Mouse (Mus musculus): ENCODE data around the gene Rcor1. TPM values are rescaled to one million over a fixed set of nuclear protein-coding genes. Genes with fewer than 3 reads are reported as not detected.

Rcor1 gene
- polyA plus RNA-seq, 1 experiment = 33.8 TPM

- Histone ChIP-seq H3K27ac (ENCODE audit: insufficient read depth, low read depth, low read length) (no peak overlapping the region), H3K4me3 (ENCODE audit: insufficient read depth, low read length) (no peak overlapping the region), H3K4me1 (ENCODE audit: control insufficient read depth, insufficient read depth, low read length) (no peaks in the 10 kb centered on the region)
- no peak for TF ChIP-seq POLR2A (IDR thresholded peaks at IDR 0.05; ENCODE audit: borderline replicate concordance, low read depth, low read length)
- TF ChIP-seq CTCF (IDR thresholded peaks at IDR 0.05; ENCODE audit: low read depth, low read length) = no peak
Measured at GRCm38 (mm10) chr12:111119506-111120085, 80.4 kb downstream of the Rcor1 start.

GRCm38 (mm10) chr12:111120976-111121645, 82.0 kb downstream of the Rcor1 start:
- Histone ChIP-seq H3K4me1 (ENCODE audit: control insufficient read depth, insufficient read depth, low read length) (no peaks in the 10 kb centered on the region), H3K27ac (ENCODE audit: insufficient read depth, low read depth, low read length) (no peak overlapping the region), H3K4me3 (ENCODE audit: insufficient read depth, low read length) (no peak overlapping the region)
- TF ChIP-seq CTCF (IDR thresholded peaks at IDR 0.05; ENCODE audit: low read depth, low read length) (no peak), POLR2A (IDR thresholded peaks at IDR 0.05; ENCODE audit: borderline replicate concordance, low read depth, low read length) (no peak)

- Histone ChIP-seq H3K4me1 (ENCODE audit: control insufficient read depth, insufficient read depth, low read length) (no peaks in the 10 kb centered on the region), H3K27ac (ENCODE audit: insufficient read depth, low read depth, low read length) (no peak overlapping the region), H3K4me3 (ENCODE audit: insufficient read depth, low read length) (no peak overlapping the region)
- TF ChIP-seq CTCF (IDR thresholded peaks at IDR 0.05; ENCODE audit: low read depth, low read length) (peak; percentile 44; the same call in 1 of the 2 replicates), POLR2A (IDR thresholded peaks at IDR 0.05; ENCODE audit: borderline replicate concordance, low read depth, low read length) (no peak)
Measured at GRCm38 (mm10) chr12:111122332-111122852, 83.2 kb downstream of the Rcor1 start.

GRCm38 (mm10) chr12:111124601-111125260, 85.6 kb downstream of the Rcor1 start:
- no peaks in the 10 kb centered on the region for H3K4me1 ChIP-seq (ENCODE audit: control insufficient read depth, insufficient read depth, low read length)
- H3K27ac ChIP-seq (ENCODE audit: insufficient read depth, low read depth, low read length) = no peak overlapping the region
- TF ChIP-seq CTCF (IDR thresholded peaks at IDR 0.05; ENCODE audit: low read depth, low read length) (no peak), POLR2A (IDR thresholded peaks at IDR 0.05; ENCODE audit: borderline replicate concordance, low read depth, low read length) (no peak)
- H3K4me3 ChIP-seq (ENCODE audit: insufficient read depth, low read length) = no peak overlapping the region

- Histone ChIP-seq H3K27ac (ENCODE audit: insufficient read depth, low read depth, low read length) (no peak overlapping the region), H3K4me3 (ENCODE audit: insufficient read depth, low read length) (no peak overlapping the region), H3K4me1 (ENCODE audit: control insufficient read depth, insufficient read depth, low read length) (no peaks in the 10 kb centered on the region)
- TF ChIP-seq CTCF (IDR thresholded peaks at IDR 0.05; ENCODE audit: low read depth, low read length) = no peak
Measured at GRCm38 (mm10) chr12:111125666-111126065, 86.5 kb downstream of the Rcor1 start.

GRCm38 (mm10) chr12:111134169-111134568, 95.0 kb downstream of the Rcor1 start:
- Histone ChIP-seq H3K4me3 (ENCODE audit: insufficient read depth, low read length) (no peak overlapping the region), H3K4me1 (ENCODE audit: control insufficient read depth, insufficient read depth, low read length) (no peaks in the 10 kb centered on the region), H3K27ac (ENCODE audit: insufficient read depth, low read depth, low read length) (no peak overlapping the region)
- no peak for TF ChIP-seq POLR2A (IDR thresholded peaks at IDR 0.05; ENCODE audit: borderline replicate concordance, low read depth, low read length)
- no peak for TF ChIP-seq CTCF (IDR thresholded peaks at IDR 0.05; ENCODE audit: low read depth, low read length)

GRCm38 (mm10) chr12:111134791-111135733, 95.9 kb downstream of the Rcor1 start:
- Histone ChIP-seq H3K4me1 (ENCODE audit: control insufficient read depth, insufficient read depth, low read length) (no peaks in the 10 kb centered on the region), H3K4me3 (ENCODE audit: insufficient read depth, low read length) (no peak overlapping the region), H3K27ac (ENCODE audit: insufficient read depth, low read depth, low read length) (no peak overlapping the region)
- TF ChIP-seq CTCF (IDR thresholded peaks at IDR 0.05; ENCODE audit: low read depth, low read length) (no peak), POLR2A (IDR thresholded peaks at IDR 0.05; ENCODE audit: borderline replicate concordance, low read depth, low read length) (no peak)

- Histone ChIP-seq H3K4me3 (ENCODE audit: insufficient read depth, low read length) (no peak overlapping the region), H3K4me1 (ENCODE audit: control insufficient read depth, insufficient read depth, low read length) (no peaks in the 10 kb centered on the region)
- no peak for TF ChIP-seq POLR2A (IDR thresholded peaks at IDR 0.05; ENCODE audit: borderline replicate concordance, low read depth, low read length)
- no peak for TF ChIP-seq CTCF (IDR thresholded peaks at IDR 0.05; ENCODE audit: low read depth, low read length)
Measured at GRCm38 (mm10) chr12:111135953-111136352, 96.8 kb downstream of the Rcor1 start.

GRCm38 (mm10) chr12:111137079-111137478, 97.9 kb downstream of the Rcor1 start:
- no peak for TF ChIP-seq CTCF (IDR thresholded peaks at IDR 0.05; ENCODE audit: low read depth, low read length)
- TF ChIP-seq POLR2A (IDR thresholded peaks at IDR 0.05; ENCODE audit: borderline replicate concordance, low read depth, low read length) = no peak
- Histone ChIP-seq H3K4me3 (ENCODE audit: insufficient read depth, low read length) (no peak overlapping the region), H3K4me1 (ENCODE audit: control insufficient read depth, insufficient read depth, low read length) (no peaks in the 10 kb centered on the region), H3K27ac (ENCODE audit: insufficient read depth, low read depth, low read length) (no peak overlapping the region)

More at GRCm38 (mm10) chr12:111135953-111136352, 96.8 kb downstream of the Rcor1 start:
- H3K27ac ChIP-seq (ENCODE audit: insufficient read depth, low read depth, low read length) = no peak overlapping the region
